Mouse (Mus musculus): ENCODE results near the gene Olfr393. TPM values are rescaled to one million over a fixed set of nuclear protein-coding genes. Genes with fewer than 3 reads are reported as not detected.

The Olfr393 gene
- total RNA-seq (2021), result not detected

- no peak for DNase-seq
- intact Hi-C loops (cut with DNase I), result no loop called here
Measured at GRCm38 (mm10) chr11:73851354-73851753, at the start of gene Olfr393. Gene Olfr393, minus strand, starts transcription at chr11:73851454.

- intact Hi-C loops (cut with DNase I), result no loop called here
- DNase-seq, result no peak
Measured at GRCm38 (mm10) chr11:73890671-73891070, 39.4 kb upstream of the Olfr393 start, which contains the start of gene Olfr394. Gene Olfr394, minus strand, starts transcription at chr11:73890771.

- intact Hi-C loops (cut with DNase I), result no loop called here
- no peak for DNase-seq
Measured at GRCm38 (mm10) chr11:73816949-73817348, 34.3 kb downstream of the Olfr393 start, which contains the start of gene Olfr392. Gene Olfr392, minus strand, starts transcription at chr11:73817049.

GRCm38 (mm10) chr11:73802952-73803351, 48.3 kb downstream of the Olfr393 start, which contains the start of gene Olfr391-ps:
Gene Olfr391-ps, minus strand, starts transcription at chr11:73803052.
- intact Hi-C loops (cut with DNase I), result no loop called here
- no peak for DNase-seq

Other genes starting within 250 kb of the Olfr393 start
- not detected for gene Zfp735, start 162.7 kb downstream of the Olfr393 start, total RNA-seq (2021)
- not detected for gene Olfr389, start 70.7 kb downstream of the Olfr393 start, total RNA-seq (2021)
- not detected for gene Olfr390, start 68.5 kb downstream of the Olfr393 start, total RNA-seq (2021)
- gene Olfr391-ps, start 48.4 kb downstream of the Olfr393 start, total RNA-seq (2021), result not detected
- gene Olfr392, start 34.4 kb downstream of the Olfr393 start, total RNA-seq (2021), result not detected
- not detected for gene Olfr394, start 39.3 kb upstream of the Olfr393 start, total RNA-seq (2021)
- not detected for gene Olfr395, start 57.8 kb upstream of the Olfr393 start, total RNA-seq (2021)
- not detected for gene Olfr23, start 85.2 kb upstream of the Olfr393 start, total RNA-seq (2021)
- gene Olfr397, start 109.4 kb upstream of the Olfr393 start, total RNA-seq (2021), result not detected
- gene Olfr398, start 139.0 kb upstream of the Olfr393 start, total RNA-seq (2021), result not detected
- not detected for gene Olfr139, start 205.1 kb upstream of the Olfr393 start, total RNA-seq (2021)
- gene Olfr399, start 205.2 kb upstream of the Olfr393 start, total RNA-seq (2021), result not detected
- not detected for gene Zfp616, start 218.5 kb upstream of the Olfr393 start, total RNA-seq (2021)

All from left cerebral cortex, postnatal 4 days (tissue).